8 mouse cellular contexts compared by ENCODE assay signal in genomic region chr5:111649012-111649411, GRCm38 (mm10).
A peak's percentile ranks its signal among the peaks of the same experiment; 100 is the strongest.
DNase-seq lines count a peak whose midpoint lies in the region; ATAC-seq lines count a peak whose summit lies in the region.

No protein-coding gene starts in this region.

- DNase-seq in adrenal gland, postnatal 14 days = peak; percentile 76
- DNase-seq in limb, embryonic 10.5 days (ENCODE audit: low spot score) = peak; percentile 69
- DNase-seq in neural tube, embryonic 11.5 days (ENCODE audit: low spot score) = peak; percentile 82

- H3K4me2 ChIP-seq in embryonic facial prominence, embryonic 15.5 days (replicated peaks) = no peak overlapping the region; the same call in 1 of the 2 replicates
- no peak overlapping the region for H3K4me2 ChIP-seq in heart, embryonic 14.5 days (ENCODE audit: low read length)
- no peak overlapping the region; the same call in 1 of the 2 replicates for H3K4me2 ChIP-seq in kidney, embryonic 15.5 days
- H3K4me2 ChIP-seq in neural tube, embryonic 11.5 days (ENCODE audit: low read depth) = no peak overlapping the region

- peak; percentile 63 for ATAC-seq in embryonic facial prominence, embryonic 15.5 days (ENCODE audit: insufficient number of reproducible peaks, low FRiP score, low TSS enrichment, low read depth)
- peak; percentile 51; the same call in 1 of the 2 replicates for ATAC-seq in heart, embryonic 14.5 days (ENCODE audit: insufficient number of reproducible peaks, insufficient read depth, low FRiP score, low read depth)
- peak; percentile 70 for ATAC-seq in kidney, embryonic 15.5 days (replicated peaks; ENCODE audit: low FRiP score)
- ATAC-seq in neural tube, embryonic 11.5 days (ENCODE audit: insufficient read depth, low FRiP score, low TSS enrichment) = peak; percentile 83; the same call in 1 of the 2 replicates
- no peak for ATAC-seq in erythroblast, adult 5-6 weeks (replicated peaks; ENCODE audit: low FRiP score, poor library complexity, severe bottlenecking)
- ATAC-seq in erythroid progenitor cell, adult 5-6 weeks (replicated peaks; ENCODE audit: low FRiP score, poor library complexity, severe bottlenecking) = no peak

- H3K27me3 ChIP-seq in embryonic facial prominence, embryonic 15.5 days = no peaks in the 10 kb centered on the region
- H3K27me3 ChIP-seq in heart, embryonic 14.5 days (ENCODE audit: control insufficient read depth, insufficient read depth, low read length) = no peaks in the 10 kb centered on the region; the same call in none of the 2 replicates
- peaks cover 11% of the 10 kb centered on the region; the same call in 1 of the 2 replicates for H3K27me3 ChIP-seq in kidney, embryonic 15.5 days
- H3K27me3 ChIP-seq in limb, embryonic 10.5 days (ENCODE audit: low read depth, poor library complexity, severe bottlenecking) = peaks cover 31% of the 10 kb centered on the region
- no peaks in the 10 kb centered on the region for H3K27me3 ChIP-seq in neural tube, embryonic 11.5 days (ENCODE audit: control insufficient read depth, insufficient read depth, low read length)

- H3K4me1 ChIP-seq in embryonic facial prominence, embryonic 15.5 days = peaks cover 29% of the 10 kb centered on the region
- H3K4me1 ChIP-seq in heart, embryonic 14.5 days (ENCODE audit: control insufficient read depth in 2 of 2, insufficient read depth in 2 of 2, low read length in 2 of 2) = peaks cover 4 to 6% of the 10 kb centered on the region in 2 experiments; a peak in 1 of 4 replicates
- H3K4me1 ChIP-seq in kidney, embryonic 15.5 days = peaks cover 21% of the 10 kb centered on the region
- peaks cover 41% of the 10 kb centered on the region for H3K4me1 ChIP-seq in limb, embryonic 10.5 days
- H3K4me1 ChIP-seq in neural tube, embryonic 11.5 days (ENCODE audit: control insufficient read depth, insufficient read depth, low read length) = peaks cover 15% of the 10 kb centered on the region

- WGBS in embryonic facial prominence, embryonic 15.5 days = 14% methylated on average over 10 of the region's 10 CpGs
- WGBS in heart, embryonic 14.5 days = 40% methylated on average over 10 of the region's 10 CpGs
- 27% methylated on average over 10 of the region's 10 CpGs for WGBS in kidney, embryonic 15.5 days
- 53% methylated on average over 10 of the region's 10 CpGs for whole genome bisulfite sequencing in limb, embryonic 10.5 days
- WGBS in neural tube, embryonic 11.5 days = 15% methylated on average over 10 of the region's 10 CpGs

- H3K36me3 ChIP-seq in embryonic facial prominence, embryonic 15.5 days = no peaks in the 10 kb centered on the region
- H3K36me3 ChIP-seq in heart, embryonic 14.5 days (ENCODE audit: control insufficient read depth, insufficient read depth, low read length) = no peaks in the 10 kb centered on the region
- H3K36me3 ChIP-seq in kidney, embryonic 15.5 days = no peaks in the 10 kb centered on the region
- H3K36me3 ChIP-seq in limb, embryonic 10.5 days = no peaks in the 10 kb centered on the region
- H3K36me3 ChIP-seq in neural tube, embryonic 11.5 days (ENCODE audit: control insufficient read depth, insufficient read depth, low read length) = no peaks in the 10 kb centered on the region

- H3K4me3 ChIP-seq in embryonic facial prominence, embryonic 15.5 days (replicated peaks) = no peak overlapping the region
- H3K4me3 ChIP-seq in heart, embryonic 14.5 days (ENCODE audit: control insufficient read depth in 1 of 2, insufficient read depth in 1 of 2, low read depth in 1 of 2, low read length in 2 of 2) = no peak overlapping the region
- H3K4me3 ChIP-seq in kidney, embryonic 15.5 days (replicated peaks) = no peak overlapping the region
- no peak overlapping the region for H3K4me3 ChIP-seq in limb, embryonic 10.5 days
- no peak overlapping the region for H3K4me3 ChIP-seq in neural tube, embryonic 11.5 days (ENCODE audit: low read depth, low read length)

- no peaks in the 10 kb centered on the region for H3K9me3 ChIP-seq in embryonic facial prominence, embryonic 15.5 days (replicated peaks)
- H3K9me3 ChIP-seq in heart, embryonic 14.5 days (ENCODE audit: control insufficient read depth, low read length) = no peaks in the 10 kb centered on the region
- H3K9me3 ChIP-seq in kidney, embryonic 15.5 days (replicated peaks) = no peaks in the 10 kb centered on the region
- no peaks in the 10 kb centered on the region for H3K9me3 ChIP-seq in limb, embryonic 10.5 days (replicated peaks)
- no peaks in the 10 kb centered on the region for H3K9me3 ChIP-seq in neural tube, embryonic 11.5 days (ENCODE audit: control insufficient read depth, low read length)

- H3K27ac ChIP-seq in embryonic facial prominence, embryonic 15.5 days (replicated peaks) = peak overlapping the region; percentile 88
- no peak overlapping the region for H3K27ac ChIP-seq in heart, embryonic 14.5 days (replicated peaks in 1 of 2; ENCODE audit: control insufficient read depth in 1 of 2, insufficient read depth in 1 of 2, low read depth in 2 of 2, low read length in 2 of 2)
- peak overlapping the region; percentile 75 for H3K27ac ChIP-seq in kidney, embryonic 15.5 days
- 0 out of 2 replicates have a peak overlapping the region, but pooled peaks have one; percentile 59 for H3K27ac ChIP-seq in limb, embryonic 10.5 days
- H3K27ac ChIP-seq in neural tube, embryonic 11.5 days (ENCODE audit: low read depth, low read length) = no peak overlapping the region

- no peak overlapping the region for H3K9ac ChIP-seq in embryonic facial prominence, embryonic 15.5 days
- no peak overlapping the region for H3K9ac ChIP-seq in heart, embryonic 14.5 days (ENCODE audit: low read length)
- no peak overlapping the region for H3K9ac ChIP-seq in kidney, embryonic 15.5 days
- no peak overlapping the region for H3K9ac ChIP-seq in neural tube, embryonic 11.5 days (ENCODE audit: low read length)

Comparison
In these comparisons a context has a peak if more than half of its experiments do, and no peak if none do; other contexts are left out.
1. ATAC-seq: peak in embryonic facial prominence, embryonic 15.5 days (single experiment), heart, embryonic 14.5 days (single experiment), kidney, embryonic 15.5 days (single experiment) and neural tube, embryonic 11.5 days (single experiment); none in erythroblast, adult 5-6 weeks (single experiment) and erythroid progenitor cell, adult 5-6 weeks (single experiment).
2. H3K27ac ChIP-seq: peak in embryonic facial prominence, embryonic 15.5 days (single experiment), kidney, embryonic 15.5 days (single experiment) and limb, embryonic 10.5 days (single experiment); none in heart, embryonic 14.5 days (0 of 2) and neural tube, embryonic 11.5 days (single experiment).
3. Peak in every context shown above with its lines, with median percentiles within 50 percentile points of each other: DNase-seq.